Mouse (Mus musculus) neural tube, embryonic 12.5 days (tissue): ENCODE results near the gene Ptar1. TPM values are rescaled to one million over a fixed set of nuclear protein-coding genes. Genes with fewer than 3 reads are reported as not detected.

Source experiments
- ATAC-seq: fragments of 200-750 bp; cut with Nextera tagmentation; 2 replicates; pipeline ENCODE4 v1.8.0; 2017; ENCODE audit warnings: low read depth, mild to moderate bottlenecking, moderate TSS enrichment, moderate library complexity; ENCODE audit not compliant: low FRiP score
- H3K27ac ChIP-seq: fragments of 300-500 bp; sonication (generic); 2 replicates; pipeline ENCODE4 v1.5.1; 2016
- H3K27me3 ChIP-seq: fragments of 300-500 bp; sonication (generic); replicated peaks from 2 replicates; pipeline ENCODE4 v1.6.1; 2016; ENCODE audit warnings: mild to moderate bottlenecking
- H3K36me3 ChIP-seq: fragments of 300-500 bp; sonication (generic); 2 replicates; pipeline ENCODE4 v1.6.1; 2016; ENCODE audit warnings: mild to moderate bottlenecking
- H3K4me1 ChIP-seq: fragments of 300-500 bp; sonication (generic); 2 replicates; pipeline ENCODE4 v1.6.1; 2016
- H3K4me2 ChIP-seq: fragments of 300-500 bp; sonication (generic); replicated peaks from 2 replicates; pipeline ENCODE4 v1.6.1; 2016; ENCODE audit warnings: mild to moderate bottlenecking
- H3K4me3 ChIP-seq: fragments of 300-500 bp; sonication (generic); 2 replicates; pipeline ENCODE4 v1.5.1; 2016
- H3K9ac ChIP-seq: fragments of 300-500 bp; sonication (generic); 2 replicates; pipeline ENCODE4 v1.6.1; 2016; ENCODE audit warnings: mild to moderate bottlenecking
- H3K9me3 ChIP-seq: fragments of 300-500 bp; sonication (generic); 2 replicates; pipeline ENCODE4 v1.6.1; 2016; ENCODE audit warnings: mild to moderate bottlenecking
- WGBS: fragments of 180-500 bp; shearing (Covaris S2); methylation state at CpG from one replicate; pipeline ENCODE4 v1.1.7; 2016; 5-methylcytosine and 5-hydroxymethylcytosine counted together
- polyA plus RNA-seq: library from polyadenylated mRNA; unstranded; fragments of >200 nt; fragmentation: Nextera tagmentation; extraction: Ambion mirVana; gene quantifications from 2 replicates; pipeline ENCODE4 v1.2.1, GENCODE M21; 2016

The Ptar1 gene
- polyA plus RNA-seq, 1 experiment from 2014 or later: 5.8 TPM

DNA sequence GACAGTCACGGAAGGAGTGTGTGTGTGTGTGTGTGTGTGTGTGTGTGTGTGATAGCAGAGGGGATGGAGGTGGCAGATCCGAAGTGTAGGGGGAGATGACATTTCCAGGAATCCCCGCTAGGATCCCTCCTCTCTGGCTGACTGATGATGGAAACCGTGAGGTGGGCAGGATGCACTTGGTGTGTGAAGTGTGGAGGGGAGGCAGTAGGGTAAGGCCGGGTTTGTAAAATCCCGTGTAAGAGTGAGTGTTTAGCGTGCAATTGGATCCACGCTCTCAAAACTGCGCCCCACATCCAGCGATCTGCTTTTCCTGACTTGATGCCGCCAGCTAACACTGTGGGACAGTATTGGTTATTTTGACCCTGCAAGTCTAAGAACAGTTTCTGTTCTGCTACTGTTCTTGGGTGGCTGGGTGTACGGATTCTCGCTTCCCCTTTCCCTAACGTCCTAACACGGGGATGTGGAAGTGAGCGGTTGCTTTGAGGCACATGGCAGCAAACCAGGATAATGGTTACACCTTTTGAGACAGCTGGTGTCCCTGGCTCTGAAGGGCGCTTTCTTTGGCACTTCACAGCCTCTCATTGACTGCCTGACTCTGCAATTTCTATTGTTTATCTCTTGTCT lies 72.2 kb downstream of the Ptar1 start:
- H3K4me3 ChIP-seq: peak overlapping the region; percentile 69
- ATAC-seq: peak; percentile 51; the same call in 1 of the 2 replicates
- 3% methylated on average over 17 of the region's 17 CpGs for WGBS
- no peaks in the 10 kb centered on the region for H3K27me3 ChIP-seq
- peaks cover 4% of the 10 kb centered on the region; the same call in 1 of the 2 replicates for H3K9me3 ChIP-seq
- H3K4me1 ChIP-seq: peaks cover 29% of the 10 kb centered on the region
- peak overlapping the region; percentile 83 for H3K9ac ChIP-seq
- H3K27ac ChIP-seq: peak overlapping the region; percentile 90
- H3K36me3 ChIP-seq: no peaks in the 10 kb centered on the region
- H3K4me2 ChIP-seq: peak overlapping the region; percentile 75

DNA sequence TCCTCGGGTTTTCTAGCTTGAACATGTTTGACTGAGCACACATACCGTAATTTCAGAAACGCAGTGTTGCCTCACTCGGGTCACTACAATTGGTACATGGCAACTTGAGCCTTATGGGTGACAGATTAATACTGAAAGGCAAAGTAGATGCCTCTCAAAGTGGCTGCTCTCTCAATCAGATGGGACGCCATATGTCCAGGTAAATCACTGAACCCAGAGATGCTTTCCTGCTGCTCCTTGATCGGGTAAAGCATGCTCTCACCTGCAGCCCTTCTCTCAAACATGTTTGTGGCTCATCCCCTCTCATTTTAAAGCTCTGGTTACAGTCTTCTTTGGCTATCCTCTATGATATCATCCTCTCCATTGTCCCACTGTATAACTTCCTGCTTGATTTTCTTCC lies 76.1 kb downstream of the Ptar1 start:
- no peak overlapping the region for H3K4me3 ChIP-seq
- H3K9me3 ChIP-seq: no peaks in the 10 kb centered on the region
- H3K9ac ChIP-seq: no peak overlapping the region
- H3K4me2 ChIP-seq: no peak overlapping the region
- H3K27ac ChIP-seq: no peak overlapping the region
- ATAC-seq: no peak
- 92% methylated on average over 6 of the region's 6 CpGs for WGBS
- H3K4me1 ChIP-seq: peaks cover 23% of the 10 kb centered on the region
- H3K36me3 ChIP-seq: no peaks in the 10 kb centered on the region
- H3K27me3 ChIP-seq: no peaks in the 10 kb centered on the region

DNA sequence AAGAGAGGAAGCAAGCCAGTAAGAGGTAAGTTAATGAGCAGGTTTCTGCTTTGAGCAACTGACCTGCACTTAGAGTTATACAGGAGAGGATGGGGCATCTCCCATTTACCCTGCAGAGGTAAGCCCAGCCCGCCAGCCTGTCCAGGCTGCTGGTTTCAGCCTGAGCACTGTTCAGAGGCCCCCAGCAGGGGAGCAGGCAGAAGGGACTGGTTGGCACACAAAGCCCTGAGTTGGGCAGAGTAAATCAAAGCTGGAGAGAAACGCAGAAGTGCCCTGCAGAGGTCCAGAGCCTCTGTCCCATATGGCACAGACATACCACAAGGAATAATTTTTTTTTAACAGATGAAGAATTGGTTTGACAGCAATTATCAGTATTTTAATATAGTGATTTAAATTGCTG lies 76.8 kb downstream of the Ptar1 start:
- no peaks in the 10 kb centered on the region for H3K9me3 ChIP-seq
- no peak overlapping the region for H3K4me2 ChIP-seq
- WGBS: 53% methylated on average over 2 of the region's 2 CpGs
- peaks cover 23% of the 10 kb centered on the region for H3K4me1 ChIP-seq
- no peak overlapping the region for H3K9ac ChIP-seq
- H3K4me3 ChIP-seq: no peak overlapping the region
- no peaks in the 10 kb centered on the region for H3K27me3 ChIP-seq
- H3K27ac ChIP-seq: no peak overlapping the region
- no peaks in the 10 kb centered on the region for H3K36me3 ChIP-seq
- no peak for ATAC-seq

DNA sequence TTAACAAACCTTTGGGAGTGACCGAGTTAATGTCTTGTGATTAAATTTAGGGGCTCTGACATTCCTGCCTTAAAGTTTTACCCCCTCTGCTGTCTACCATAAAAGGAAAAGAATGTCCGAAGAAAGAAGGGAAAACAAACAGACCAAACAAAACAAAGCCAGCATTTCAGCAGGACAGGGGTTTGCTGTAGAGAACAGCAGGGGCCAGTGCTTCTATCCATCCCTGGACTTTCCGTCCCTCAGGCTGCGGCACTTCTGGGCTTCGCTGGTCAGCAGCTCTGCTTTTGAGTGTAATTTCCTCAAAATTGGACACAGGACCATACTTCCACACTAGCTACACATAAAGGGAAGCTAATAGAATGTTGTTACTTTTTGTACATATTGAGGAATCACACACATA lies 81.6 kb downstream of the Ptar1 start:
- Histone ChIP-seq H3K4me1 (peaks cover 13% of the 10 kb centered on the region), H3K9ac (no peak overlapping the region), H3K36me3 (no peaks in the 10 kb centered on the region), H3K4me2 (no peak overlapping the region), H3K9me3 (no peaks in the 10 kb centered on the region), H3K4me3 (no peak overlapping the region), H3K27ac (no peak overlapping the region), H3K27me3 (no peaks in the 10 kb centered on the region)
- no peak for ATAC-seq
- 25% methylated on average over 5 of the region's 5 CpGs for WGBS

DNA sequence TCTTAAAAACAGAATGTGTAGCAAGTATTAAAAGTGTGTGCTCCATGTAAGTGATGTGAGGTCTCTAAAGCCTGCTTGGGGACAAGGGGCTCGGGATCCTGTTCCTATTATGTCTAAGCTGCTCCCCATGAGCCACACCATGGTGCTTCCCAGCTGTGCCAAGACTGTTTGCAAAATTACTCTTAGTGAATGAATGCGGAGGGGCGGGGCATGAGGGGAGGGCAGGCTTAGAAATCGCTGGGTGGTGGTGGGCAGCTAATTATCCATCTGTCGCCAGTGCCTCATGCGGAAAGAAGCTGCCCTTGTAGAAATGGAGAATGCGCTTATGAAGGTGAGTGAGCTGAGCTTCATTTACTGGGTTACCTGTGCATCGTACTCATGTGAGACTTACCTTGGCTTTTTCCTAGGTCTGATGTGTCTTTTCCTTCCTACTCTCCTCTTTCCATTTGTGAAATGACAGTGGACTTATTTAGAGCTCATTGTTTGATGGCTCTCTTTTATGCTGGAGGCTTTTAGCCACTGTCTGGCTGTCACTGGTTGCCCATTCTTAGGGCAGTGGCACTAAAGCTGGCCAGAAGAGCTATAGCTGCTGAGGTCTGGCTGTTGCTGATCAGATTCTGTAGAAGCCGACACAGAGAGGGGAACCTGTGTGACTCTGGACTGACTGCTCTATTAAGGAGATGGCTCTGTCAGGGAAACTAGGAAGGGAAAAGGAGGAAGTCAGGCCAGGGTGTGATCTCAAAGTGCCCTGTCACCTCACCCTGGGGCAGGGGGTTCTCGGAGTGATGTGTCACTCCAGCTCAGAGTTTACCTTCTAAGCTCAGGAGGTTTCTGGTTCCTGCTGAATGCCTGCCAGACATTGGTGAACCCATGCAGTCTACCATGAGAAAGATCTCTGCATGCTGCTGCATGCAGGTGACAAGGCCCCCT lies 83.5 kb downstream of the Ptar1 start:
- Histone ChIP-seq H3K4me2 (peak overlapping the region; percentile 9; the same call in 1 of the 2 replicates), H3K9ac (no peak overlapping the region), H3K27ac (peak overlapping the region; percentile 27; the same call in 1 of the 2 replicates), H3K36me3 (no peaks in the 10 kb centered on the region), H3K27me3 (no peaks in the 10 kb centered on the region), H3K9me3 (no peaks in the 10 kb centered on the region), H3K4me1 (peaks cover 10% of the 10 kb centered on the region), H3K4me3 (no peak overlapping the region)
- peak; percentile 78 for ATAC-seq
- WGBS: 38% methylated on average over 10 of the region's 10 CpGs

DNA sequence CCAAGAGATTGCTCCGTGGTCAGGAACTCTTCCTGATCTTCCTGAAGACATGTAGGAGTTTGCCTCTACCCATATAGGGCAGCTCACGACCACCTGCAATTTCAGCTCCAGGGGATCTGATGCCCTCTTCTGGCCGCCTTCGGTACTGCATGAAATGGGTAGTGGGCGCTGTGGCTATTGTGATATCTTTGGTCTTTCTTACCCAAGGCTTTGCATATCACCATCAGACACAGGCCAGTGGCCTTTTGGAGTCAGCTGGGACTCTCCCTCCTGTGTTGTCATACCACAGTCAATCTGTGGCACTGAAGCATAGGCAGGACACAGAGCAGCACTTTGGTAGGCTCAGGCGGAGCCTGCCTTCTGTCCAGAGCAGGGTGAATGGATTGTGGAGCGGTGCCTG lies 84.7 kb downstream of the Ptar1 start:
- no peak overlapping the region for H3K4me2 ChIP-seq
- H3K27ac ChIP-seq: no peak overlapping the region
- no peak for ATAC-seq
- no peaks in the 10 kb centered on the region for H3K27me3 ChIP-seq
- no peaks in the 10 kb centered on the region for H3K9me3 ChIP-seq
- WGBS: 63% methylated on average over 7 of the region's 7 CpGs
- H3K9ac ChIP-seq: no peak overlapping the region
- peaks cover 10% of the 10 kb centered on the region for H3K4me1 ChIP-seq
- no peak overlapping the region for H3K4me3 ChIP-seq
- H3K36me3 ChIP-seq: no peaks in the 10 kb centered on the region

DNA sequence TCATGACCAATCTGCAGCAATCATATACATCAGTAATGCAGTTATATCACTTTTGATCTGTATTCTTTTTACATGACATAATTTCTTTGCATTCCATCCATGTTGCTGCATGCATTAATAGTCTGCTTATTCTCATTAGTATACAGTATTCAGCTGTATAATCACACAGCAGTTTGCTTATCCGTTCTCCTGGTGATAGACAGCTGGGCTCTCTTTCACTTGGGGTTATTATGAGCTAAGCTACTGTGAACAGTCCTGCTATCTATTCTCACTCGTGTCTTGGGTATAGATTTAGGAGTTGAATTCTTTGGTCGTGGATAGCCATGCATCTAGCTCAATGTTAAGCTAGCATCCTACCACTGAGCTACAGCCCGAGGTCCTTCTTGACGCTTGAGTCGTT lies 88.1 kb downstream of the Ptar1 start:
- no peak for ATAC-seq

DNA sequence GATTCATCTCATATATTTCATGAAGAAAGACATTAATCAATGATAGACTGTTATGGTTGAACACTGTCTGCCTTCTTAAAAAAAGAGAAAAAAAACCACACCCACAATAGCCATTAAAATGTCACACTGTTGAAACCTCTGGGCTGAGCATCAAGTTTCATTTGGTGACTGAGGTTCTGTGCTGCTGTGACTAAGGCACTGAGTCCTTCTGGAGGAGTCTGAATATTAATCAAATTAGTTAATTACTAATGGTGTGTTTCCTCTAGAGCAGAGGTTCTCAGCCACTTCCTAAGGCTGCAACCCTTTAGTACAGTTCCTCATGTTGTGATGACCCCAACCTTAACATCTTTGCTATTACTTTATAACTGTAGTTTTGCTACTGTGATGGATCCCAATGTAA lies 91.9 kb downstream of the Ptar1 start:
- H3K27me3 ChIP-seq: no peaks in the 10 kb centered on the region
- H3K4me3 ChIP-seq: no peak overlapping the region
- H3K4me1 ChIP-seq: peaks cover 8% of the 10 kb centered on the region
- H3K9me3 ChIP-seq: no peaks in the 10 kb centered on the region
- H3K36me3 ChIP-seq: no peaks in the 10 kb centered on the region
- no peak overlapping the region for H3K27ac ChIP-seq
- no peak overlapping the region for H3K9ac ChIP-seq
- no peak overlapping the region for H3K4me2 ChIP-seq
- no peak for ATAC-seq

More for the DNA sequence above, 88.1 kb downstream of the Ptar1 start:
- H3K27ac ChIP-seq: no peak overlapping the region
- no peaks in the 10 kb centered on the region for H3K36me3 ChIP-seq
- peaks cover 13% of the 10 kb centered on the region for H3K4me1 ChIP-seq
- H3K4me3 ChIP-seq: no peak overlapping the region
- H3K9ac ChIP-seq: no peak overlapping the region
- no peaks in the 10 kb centered on the region for H3K9me3 ChIP-seq
- WGBS: 82% methylated on average over 6 of the region's 6 CpGs
- no peaks in the 10 kb centered on the region for H3K27me3 ChIP-seq
- no peak overlapping the region for H3K4me2 ChIP-seq

DNA sequence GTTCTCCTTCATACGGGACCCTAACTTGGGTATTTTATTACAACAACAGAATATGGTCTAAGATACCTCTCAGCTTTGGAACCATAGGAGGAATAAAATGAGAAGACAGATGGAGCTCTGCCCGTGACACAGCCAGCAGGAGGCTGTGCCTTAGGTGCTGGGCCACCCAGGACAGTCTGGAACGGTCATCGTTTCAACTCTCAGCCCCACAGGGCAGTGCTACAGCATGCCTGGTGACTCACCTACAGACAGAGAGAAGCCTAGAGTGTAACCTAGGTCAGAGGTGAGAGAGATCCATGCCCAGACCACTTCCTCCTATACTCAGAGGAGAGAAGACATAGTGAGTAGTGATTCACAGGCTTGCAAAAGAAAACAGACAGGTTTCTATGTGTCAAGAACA lies 92.9 kb downstream of the Ptar1 start:
- Histone ChIP-seq H3K27ac (no peak overlapping the region), H3K9ac (no peak overlapping the region), H3K4me3 (no peak overlapping the region), H3K4me1 (peaks cover 8% of the 10 kb centered on the region), H3K36me3 (no peaks in the 10 kb centered on the region), H3K4me2 (no peak overlapping the region), H3K9me3 (no peaks in the 10 kb centered on the region), H3K27me3 (no peaks in the 10 kb centered on the region)
- no peak; the same call in 1 of the 2 replicates for ATAC-seq
- WGBS: 83% methylated on average over 4 of the region's 4 CpGs

Other genes starting within 250 kb of the Ptar1 start
- 2.3 and 2.4 TPM in 2 replicates for gene Mamdc2, start 239.0 kb upstream of the Ptar1 start, polyA plus RNA-seq
- gene 1700028P14Rik, start 34.6 kb upstream of the Ptar1 start, polyA plus RNA-seq: not detected in 2 replicates
- gene Apba1, start 71.5 kb downstream of the Ptar1 start, polyA plus RNA-seq: 5.3 and 6.5 TPM in 2 replicates